Mouse (Mus musculus) kidney, postnatal 0 days (tissue): ENCODE measurements at regions not wholly inside any gene's neighbourhood (a gene's known extent, or its start where the extent isn't known, plus 50 kb on each side); places are given as distances from the start of the nearest gene placed in this dataset.

ENCODE experiments used
- ATAC-seq: fragments of 200-750 bp; cut with Nextera tagmentation; replicated peaks from 2 replicates; pipeline ENCODE4 v1.8.0; 2017; ENCODE audit warnings: low read depth, moderate number of reproducible peaks, moderate TSS enrichment, moderate library complexity; ENCODE audit not compliant: low FRiP score
- DNase-seq: peaks from one replicate; pipeline ENCODE4 v3.0.0-alpha.2; 2016; ENCODE audit warnings: low spot score
- H3K27ac ChIP-seq: fragments of 300-500 bp; sonication (generic); 2 replicates; pipeline ENCODE4 v1.5.1; 2014; ENCODE audit warnings: mild to moderate bottlenecking
- H3K27me3 ChIP-seq: fragments of 300-500 bp; sonication (generic); 2 replicates; pipeline ENCODE4 v1.6.1; 2014; ENCODE audit warnings: low read length, mixed read lengths; ENCODE audit not compliant: insufficient read depth
- H3K36me3 ChIP-seq: fragments of 300-500 bp; sonication (generic); 2 replicates; pipeline ENCODE4 v1.6.1; 2014; ENCODE audit warnings: low read length, mixed read lengths; ENCODE audit not compliant: insufficient read depth
- H3K4me1 ChIP-seq: fragments of 300-500 bp; sonication (generic); replicated peaks from 2 replicates; pipeline ENCODE4 v1.6.1; 2014; ENCODE audit warnings: antibody characterized with exemption, low read length, mixed read lengths; ENCODE audit not compliant: insufficient read depth
- H3K4me2 ChIP-seq: fragments of 300-500 bp; sonication (generic); 2 replicates; pipeline ENCODE4 v1.6.1; 2014; ENCODE audit warnings: mild to moderate bottlenecking, low read length, moderate library complexity, mixed read lengths
- H3K4me3 ChIP-seq: fragments of 300-500 bp; sonication (generic); replicated peaks from 2 replicates; pipeline ENCODE4 v1.5.1; 2014; ENCODE audit warnings: low read depth, low read length
- H3K9ac ChIP-seq: fragments of 300-500 bp; sonication (generic); 2 replicates; pipeline ENCODE4 v1.6.1; 2014; ENCODE audit warnings: low read depth, low read length
- H3K9me3 ChIP-seq: fragments of 300-500 bp; sonication (generic); replicated peaks from 2 replicates; pipeline ENCODE4 v1.6.1; 2016; ENCODE audit warnings: low read length, inconsistent platforms, mixed read lengths
- CTCF ChIP-seq: IDR thresholded peaks from 2 replicates; pipeline ENCODE4 v1.5.1; 2016; ENCODE audit warnings: antibody characterized with exemption, low read depth, mild to moderate bottlenecking, moderate library complexity
- WGBS: fragments of 180-500 bp; shearing (Covaris S2); extraction: QIAGEN DNeasy Blood & Tissue Kit; methylation state at CpG from one replicate; pipeline ENCODE4 v1.1.7; 2014; 5-methylcytosine and 5-hydroxymethylcytosine counted together

DNA sequence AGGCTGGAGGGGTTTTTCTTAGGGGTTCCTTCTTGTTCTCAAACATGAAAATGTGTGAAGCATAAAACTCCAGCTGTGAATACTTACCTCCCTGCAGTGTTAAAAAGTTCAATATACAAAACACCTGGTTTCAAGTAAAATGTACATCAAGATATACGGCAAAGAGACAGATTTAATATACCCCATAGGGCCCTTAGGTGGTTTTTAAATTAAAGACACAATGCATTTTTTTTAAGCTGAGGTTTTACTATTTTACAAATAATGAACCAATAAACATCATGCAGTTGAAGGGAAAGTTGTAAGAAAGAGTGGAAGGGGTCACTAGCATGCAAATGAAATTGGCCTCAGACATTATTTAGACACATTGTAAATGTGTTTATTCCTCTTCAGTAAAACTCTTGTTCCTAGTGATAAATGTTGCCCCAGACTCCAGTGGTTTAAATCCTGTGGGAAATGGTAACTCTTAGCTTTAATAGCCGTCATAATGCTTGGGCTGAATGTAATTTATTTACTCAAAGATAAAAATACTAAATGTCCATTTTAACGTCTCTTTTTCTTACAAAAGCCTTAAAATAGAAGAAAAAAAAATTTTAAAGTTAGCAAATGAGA is 1337.9 kb downstream of the Efnb2 start:
- Histone ChIP-seq H3K9me3 (no peaks in the 10 kb centered on the region), H3K4me1 (no peaks in the 10 kb centered on the region), H3K36me3 (no peaks in the 10 kb centered on the region), H3K4me3 (no peak overlapping the region), H3K27me3 (no peaks in the 10 kb centered on the region), H3K9ac (no peak overlapping the region), H3K4me2 (no peak overlapping the region), H3K27ac (no peak overlapping the region)
- 42% methylated on average over 3 of the region's 3 CpGs for WGBS
- DNase-seq (peak; percentile 73), ATAC-seq (no peak)
- TF ChIP-seq CTCF: no peak

DNA sequence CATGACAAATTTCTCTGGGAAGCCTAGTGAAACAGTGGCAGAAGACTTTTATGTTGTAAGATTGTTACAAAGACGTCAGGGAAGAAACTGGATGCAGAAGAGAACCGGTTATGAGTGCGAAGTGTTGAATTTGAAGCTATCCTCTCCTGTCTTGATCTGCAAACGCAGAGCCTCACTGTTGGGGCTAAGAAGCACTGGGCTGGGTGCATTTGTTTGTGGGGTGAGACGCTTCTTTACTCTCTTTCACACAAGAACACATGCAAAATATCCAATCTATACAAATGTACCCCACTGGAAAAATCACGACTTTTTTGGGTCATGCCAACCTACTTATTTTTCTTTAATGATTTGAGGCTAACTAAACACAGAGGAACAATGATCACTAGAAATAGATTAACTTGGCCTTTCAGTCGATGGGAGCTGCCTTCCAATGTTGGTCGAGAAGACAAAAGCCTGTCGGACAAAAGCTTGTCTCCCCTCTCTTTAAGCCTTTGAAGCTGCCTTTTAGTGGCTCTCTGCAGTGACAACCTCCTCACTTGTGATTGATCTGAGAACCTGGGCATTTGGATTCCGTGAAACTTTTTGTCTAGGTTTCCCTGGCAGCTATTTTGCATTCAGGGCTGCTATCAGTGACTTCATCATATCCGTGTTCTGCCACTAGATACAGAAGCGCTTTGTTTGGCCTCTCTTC is 1338.5 kb downstream of the Efnb2 start:
- WGBS: 55% methylated on average over 12 of the region's 12 CpGs
- no peak for TF ChIP-seq CTCF
- DNase-seq: no peak

DNA sequence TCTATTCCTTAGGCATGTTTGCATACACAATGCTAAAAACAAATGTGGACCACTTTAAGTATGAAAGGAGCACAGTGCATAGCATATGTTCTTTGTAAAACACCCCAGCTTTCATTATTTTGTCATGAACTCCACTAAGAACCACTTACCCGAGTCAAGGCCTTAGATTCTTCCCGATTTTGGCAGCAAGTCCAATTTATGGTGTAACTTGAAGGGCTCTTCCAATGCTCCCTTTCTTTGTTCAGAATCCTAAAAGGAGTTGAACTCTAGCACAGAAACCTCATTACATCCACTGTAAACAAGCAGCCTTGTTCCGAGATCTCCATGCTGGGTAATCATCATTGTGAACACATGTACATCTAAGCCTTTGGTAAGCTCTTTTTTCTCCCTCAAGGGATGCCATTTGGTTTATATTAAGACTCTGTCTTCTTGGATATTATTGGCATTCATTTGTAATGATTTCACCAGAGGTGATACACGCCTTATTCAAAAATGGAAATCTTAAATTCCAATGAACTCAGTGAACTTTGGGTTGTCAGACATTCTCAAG is 1344.2 kb downstream of the Efnb2 start:
- Histone ChIP-seq H3K4me1 (no peaks in the 10 kb centered on the region), H3K9me3 (no peaks in the 10 kb centered on the region), H3K4me2 (no peak overlapping the region), H3K9ac (no peak overlapping the region), H3K36me3 (no peaks in the 10 kb centered on the region), H3K27me3 (no peaks in the 10 kb centered on the region), H3K4me3 (no peak overlapping the region), H3K27ac (no peak overlapping the region)
- TF ChIP-seq CTCF: no peak
- peak; percentile 43 for DNase-seq
- no peak for ATAC-seq
- WGBS: 80% methylated on average over 4 of the region's 4 CpGs

More for the DNA sequence above, 1338.5 kb downstream of the Efnb2 start:
- no peak overlapping the region for H3K4me2 ChIP-seq
- H3K9ac ChIP-seq: no peak overlapping the region
- no peaks in the 10 kb centered on the region for H3K27me3 ChIP-seq
- no peaks in the 10 kb centered on the region for H3K9me3 ChIP-seq
- no peaks in the 10 kb centered on the region for H3K4me1 ChIP-seq
- H3K36me3 ChIP-seq: no peaks in the 10 kb centered on the region
- H3K4me3 ChIP-seq: no peak overlapping the region
- no peak overlapping the region for H3K27ac ChIP-seq
- no peak for ATAC-seq

DNA sequence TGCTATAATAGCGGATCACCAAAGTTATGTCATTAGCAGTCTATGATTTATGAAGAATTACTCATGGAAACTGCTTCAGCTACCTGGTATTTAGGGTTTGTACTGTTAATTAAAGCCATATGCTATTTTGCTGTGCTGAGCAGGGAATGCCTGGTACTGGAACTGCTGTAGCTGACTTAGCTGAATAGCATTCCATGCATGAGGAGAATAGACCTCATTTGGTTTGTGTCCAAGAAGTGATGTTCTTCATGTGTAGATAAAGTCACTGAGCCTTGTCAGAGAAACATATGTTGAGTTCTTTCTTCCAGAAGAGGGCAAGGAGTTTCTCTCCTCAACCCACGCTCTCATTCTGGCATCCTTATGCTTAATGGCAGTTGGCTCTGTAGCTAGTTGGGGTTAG is 1351.8 kb downstream of the Efnb2 start:
- WGBS: 83% methylated on average over 2 of the region's 2 CpGs
- ATAC-seq (no peak), DNase-seq (no peak)
- no peaks in the 10 kb centered on the region for H3K27me3 ChIP-seq
- no peaks in the 10 kb centered on the region for H3K36me3 ChIP-seq
- no peak overlapping the region for H3K9ac ChIP-seq
- H3K9me3 ChIP-seq: no peaks in the 10 kb centered on the region
- no peaks in the 10 kb centered on the region for H3K4me1 ChIP-seq
- no peak overlapping the region for H3K27ac ChIP-seq
- H3K4me2 ChIP-seq: no peak overlapping the region
- H3K4me3 ChIP-seq: no peak overlapping the region
- TF ChIP-seq CTCF: no peak

DNA sequence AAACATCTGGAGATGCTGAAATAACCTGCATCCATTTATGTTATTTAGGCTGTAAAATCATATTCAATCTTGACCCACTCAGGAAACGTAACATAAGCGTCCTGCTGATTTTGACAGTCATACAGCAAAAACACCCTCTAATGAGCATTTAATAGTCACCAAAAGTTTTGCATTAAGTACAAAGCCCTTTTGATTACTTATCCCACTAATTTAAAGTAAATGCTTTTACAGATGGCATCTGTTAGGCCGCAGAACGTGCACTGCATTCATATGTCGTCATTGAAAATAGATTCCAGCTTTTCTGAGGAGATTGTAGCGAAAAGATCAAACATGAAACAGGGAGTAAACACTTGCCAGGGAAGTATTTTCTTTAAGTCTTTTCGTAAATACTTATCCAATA is 1371.7 kb downstream of the Efnb2 start:
- no peak for ATAC-seq
- Histone ChIP-seq H3K36me3 (no peaks in the 10 kb centered on the region), H3K9me3 (no peaks in the 10 kb centered on the region), H3K4me3 (no peak overlapping the region), H3K4me2 (no peak overlapping the region), H3K9ac (no peak overlapping the region), H3K4me1 (no peaks in the 10 kb centered on the region), H3K27me3 (no peaks in the 10 kb centered on the region), H3K27ac (no peak overlapping the region)
- TF ChIP-seq CTCF: no peak
- 78% methylated on average over 7 of the region's 7 CpGs for WGBS
- DNase-seq: no peak

DNA sequence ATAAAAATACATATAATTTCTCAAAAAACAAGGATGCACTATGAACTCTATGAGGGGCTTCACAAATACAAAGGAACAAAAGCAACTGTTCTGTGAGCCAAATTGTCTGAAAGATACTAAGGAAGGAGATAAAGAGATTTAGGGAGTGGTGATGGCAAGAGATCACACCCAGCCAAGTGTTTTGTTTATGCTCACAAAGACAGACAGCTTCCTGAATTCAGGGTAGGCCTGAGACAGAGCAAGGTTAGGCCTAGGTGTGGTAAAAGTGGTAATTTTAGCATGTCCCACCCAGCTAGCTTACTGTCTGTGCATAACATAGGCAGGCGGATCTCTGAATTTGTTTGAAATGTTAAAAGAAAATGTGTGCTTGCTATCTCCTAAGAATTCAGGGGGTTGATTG is 1374.5 kb downstream of the Efnb2 start:
- no peak for TF ChIP-seq CTCF
- ATAC-seq (no peak), DNase-seq (no peak)
- Histone ChIP-seq H3K27me3 (no peaks in the 10 kb centered on the region), H3K4me2 (no peak overlapping the region), H3K4me1 (no peaks in the 10 kb centered on the region), H3K9me3 (no peaks in the 10 kb centered on the region), H3K9ac (no peak overlapping the region), H3K27ac (no peak overlapping the region), H3K36me3 (no peaks in the 10 kb centered on the region), H3K4me3 (no peak overlapping the region)
- WGBS: 83% methylated on average over 1 of the region's 1 CpGs
